9 mouse cellular contexts compared by ENCODE assay signal in the genomic region with DNA sequence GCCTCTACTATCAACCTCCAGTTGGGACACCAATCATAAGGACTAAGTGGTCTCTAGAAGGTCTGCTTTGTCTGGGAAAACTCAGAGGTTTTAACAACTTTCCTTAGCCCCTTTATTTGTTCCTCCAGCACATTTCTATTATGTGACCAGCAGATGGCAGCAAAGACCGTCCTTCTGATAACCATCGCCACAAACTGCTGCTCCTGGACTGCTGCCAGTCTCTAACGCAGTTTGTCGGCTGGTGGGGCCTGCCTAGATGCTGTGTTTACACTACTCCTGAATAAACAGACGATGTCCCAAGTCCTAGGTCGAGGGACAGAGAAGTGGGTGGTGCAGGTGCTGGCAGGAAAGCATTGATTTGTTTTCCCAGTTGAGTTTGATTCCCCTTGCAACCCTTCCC. TPM values are rescaled to one million over a fixed set of nuclear protein-coding genes. Genes with fewer than 3 reads are reported as not detected.
DNase-seq lines count a peak whose midpoint lies in the region; ATAC-seq and TF ChIP-seq lines count a peak whose summit lies in the region.
"Had no signal": no experiment of that assay in that cellular context is flagged by ENCODE, and none has a peak within 500 bp of the region (broad histone marks: within the 10 kb centered on the region; RNA-seq: fewer than 3 reads in every experiment).

No protein-coding gene starts in this region.

- no peak for ATAC-seq in heart, embryonic 12.5 days (ENCODE audit: insufficient number of reproducible peaks, low FRiP score)
- ATAC-seq in embryonic facial prominence, embryonic 11.5 days (replicated peaks; ENCODE audit: insufficient number of reproducible peaks, low FRiP score, low TSS enrichment, low read depth): no peak
- peak; percentile 28; the same call in 1 of the 2 replicates for ATAC-seq in hindbrain, embryonic 12.5 days (ENCODE audit: low FRiP score)
- ATAC-seq in megakaryocyte-erythroid progenitor cell, adult 5-6 weeks (replicated peaks; ENCODE audit: low FRiP score, low TSS enrichment, poor library complexity, severe bottlenecking): peak; percentile 51

- under 1% methylated on average over 6 of the region's 6 CpGs for WGBS in heart, embryonic 12.5 days
- 1% methylated on average over 6 of the region's 6 CpGs for WGBS in embryonic facial prominence, embryonic 11.5 days
- WGBS in hindbrain, embryonic 12.5 days: under 1% methylated on average over 6 of the region's 6 CpGs
- WGBS in spleen, adult 2 months: 1% methylated on average over 6 of the region's 6 CpGs

- TF ChIP-seq POLR2A in spleen, adult 2 months (IDR thresholded peaks at IDR 0.05; ENCODE audit: low read depth, low read length): no peak

- no peak overlapping the region for H3K9ac ChIP-seq in heart, embryonic 12.5 days
- H3K9ac ChIP-seq in embryonic facial prominence, embryonic 11.5 days (replicated peaks; ENCODE audit: low read length): no peak overlapping the region
- no peak overlapping the region for H3K9ac ChIP-seq in hindbrain, embryonic 12.5 days
- H3K9ac ChIP-seq: embryonic facial prominence, embryonic 12.5 days had no signal

- no peak overlapping the region for H3K27ac ChIP-seq in heart, embryonic 12.5 days (ENCODE audit: poor library complexity, severe bottlenecking)
- no peak overlapping the region for H3K27ac ChIP-seq in embryonic facial prominence, embryonic 11.5 days (replicated peaks; ENCODE audit: low read depth, low read length)
- H3K27ac ChIP-seq in hindbrain, embryonic 12.5 days: no peak overlapping the region
- H3K27ac ChIP-seq in spleen, adult 2 months (ENCODE audit: insufficient read depth, low read length): no peak overlapping the region
- H3K27ac ChIP-seq: embryonic facial prominence, embryonic 12.5 days had no signal

- H3K36me3 ChIP-seq in heart, embryonic 12.5 days: no peaks in the 10 kb centered on the region
- no peaks in the 10 kb centered on the region for H3K36me3 ChIP-seq in embryonic facial prominence, embryonic 11.5 days (replicated peaks; ENCODE audit: control insufficient read depth, insufficient read depth, low read depth, low read length)
- no peaks in the 10 kb centered on the region for H3K36me3 ChIP-seq in hindbrain, embryonic 12.5 days
- no peaks in the 10 kb centered on the region for H3K36me3 ChIP-seq in spleen, adult 2 months (ENCODE audit: control insufficient read depth, insufficient read depth, low read length)
- H3K36me3 ChIP-seq: embryonic facial prominence, embryonic 12.5 days had no signal

- intact Hi-C loops in heart, postnatal 25 days (cut with DNase I): no loop called here
- intact Hi-C loops in left cerebral cortex, postnatal 10 days (cut with DNase I): loop anchor here (5.0 kb wide), 2 partner anchors 86 to 271 kb away; no protein-coding TSS in a partner anchor

- no peaks in the 10 kb centered on the region for H3K9me3 ChIP-seq in heart, embryonic 12.5 days (replicated peaks)
- H3K9me3 ChIP-seq in embryonic facial prominence, embryonic 11.5 days (replicated peaks; ENCODE audit: control insufficient read depth, low read length): no peaks in the 10 kb centered on the region
- H3K9me3 ChIP-seq in hindbrain, embryonic 12.5 days (replicated peaks): no peaks in the 10 kb centered on the region
- H3K9me3 ChIP-seq: embryonic facial prominence, embryonic 12.5 days had no signal

- no peak overlapping the region for H3K4me3 ChIP-seq in heart, embryonic 12.5 days
- no peak overlapping the region for H3K4me3 ChIP-seq in embryonic facial prominence, embryonic 11.5 days (ENCODE audit: low read depth, low read length)
- H3K4me3 ChIP-seq in hindbrain, embryonic 12.5 days: no peak overlapping the region
- H3K4me3 ChIP-seq in spleen, adult 2 months (ENCODE audit: extremely low read depth, insufficient read depth, insufficient read length): no peak overlapping the region
- H3K4me3 ChIP-seq: embryonic facial prominence, embryonic 12.5 days had no signal

- peaks cover 36% of the 10 kb centered on the region for H3K27me3 ChIP-seq in heart, embryonic 12.5 days (replicated peaks)
- no peaks in the 10 kb centered on the region for H3K27me3 ChIP-seq in embryonic facial prominence, embryonic 11.5 days (ENCODE audit: control insufficient read depth, insufficient read depth, low read length)
- H3K27me3 ChIP-seq in hindbrain, embryonic 12.5 days: peaks cover 19% of the 10 kb centered on the region; the same call in 1 of the 2 replicates
- H3K27me3 ChIP-seq in spleen, adult 2 months (ENCODE audit: control insufficient read depth, insufficient read depth, low read length): no peaks in the 10 kb centered on the region

- no peak for DNase-seq in heart, postnatal 25 days (ENCODE audit: low spot score)
- DNase-seq in adrenal gland, postnatal 10 days: peak; percentile 77
- DNase-seq in embryonic facial prominence, embryonic 11.5 days (ENCODE audit: low spot score): peak; percentile 79
- peak; percentile 66 to 87 for DNase-seq in left cerebral cortex, postnatal 10 days (ENCODE audit: extremely low spot score in 1 of 2, low spot score in 2 of 2)
- peak; percentile 40 to 45 for DNase-seq in spleen, adult 2 months (ENCODE audit: low read depth in 1 of 2, low spot score in 2 of 2)

- TF ChIP-seq CTCF in spleen, adult 2 months (IDR thresholded peaks at IDR 0.05; ENCODE audit: extremely low read depth, insufficient read depth, insufficient read length, insufficient replicate concordance): peak; percentile 44; the same call in 1 of the 2 replicates

- H3K4me2 ChIP-seq in heart, embryonic 12.5 days: peak overlapping the region; percentile 31
- H3K4me2 ChIP-seq in embryonic facial prominence, embryonic 11.5 days (ENCODE audit: low read depth, low read length): no peak overlapping the region
- no peak overlapping the region for H3K4me2 ChIP-seq in hindbrain, embryonic 12.5 days (replicated peaks)
- H3K4me2 ChIP-seq: embryonic facial prominence, embryonic 12.5 days had no signal

- H3K4me1 ChIP-seq in heart, embryonic 12.5 days (replicated peaks): 0 out of 2 replicates have a peak, but pooled peaks cover 3% of the 10 kb centered on the region
- no peaks in the 10 kb centered on the region for H3K4me1 ChIP-seq in embryonic facial prominence, embryonic 11.5 days (ENCODE audit: control insufficient read depth, insufficient read depth, low read length)
- no peaks in the 10 kb centered on the region; the same call in 1 of the 2 replicates for H3K4me1 ChIP-seq in hindbrain, embryonic 12.5 days
- H3K4me1 ChIP-seq in spleen, adult 2 months (ENCODE audit: control insufficient read depth, insufficient read depth, insufficient read length): no peaks in the 10 kb centered on the region
- H3K4me1 ChIP-seq: embryonic facial prominence, embryonic 12.5 days had no signal

RNA-seq across cellular contexts. Expression of a gene that starts 18.2 kb away (rescaled TPM):
- not detected in 2 replicates for polyA plus RNA-seq in heart, embryonic 12.5 days (2016; fragmentation: Nextera tagmentation; extraction: Ambion mirVana)
- not detected for total RNA-seq in heart, postnatal 25 days (2021)
- total RNA-seq in adrenal gland, postnatal 10 days (2021): not detected
- not detected in 2 replicates for polyA plus RNA-seq in embryonic facial prominence, embryonic 11.5 days (2014; fragmentation: Nextera tagmentation; extraction: Ambion mirVana)
- polyA plus RNA-seq in hindbrain, embryonic 12.5 days (2016; fragmentation: Nextera tagmentation; extraction: Ambion mirVana): not detected in 2 replicates
- 1 to 10 TPM; 2.4 to 3.4 TPM for total RNA-seq in left cerebral cortex, postnatal 10 days (2021)
- not detected in 2 replicates for total RNA-seq in megakaryocyte-erythroid progenitor cell, adult 5-6 weeks (2014; fragmentation: Nextera tagmentation)
- total RNA-seq in megakaryocyte-erythroid progenitor cell, adult 5-6 weeks (2017): not detected in 2 replicates
- not detected in 2 replicates for polyA plus RNA-seq in spleen, adult 2 months (2012; rRNA removed)

Comparison
In these comparisons a context has a peak if more than half of its experiments do, and no peak if none do; other contexts are left out.
1. ATAC-seq: peak in hindbrain, embryonic 12.5 days (single experiment) and megakaryocyte-erythroid progenitor cell, adult 5-6 weeks (single experiment); none in heart, embryonic 12.5 days (single experiment) and embryonic facial prominence, embryonic 11.5 days (single experiment).